Mouse (Mus musculus): ENCODE results near the gene Phlda1.

Gene Phlda1

DNA sequence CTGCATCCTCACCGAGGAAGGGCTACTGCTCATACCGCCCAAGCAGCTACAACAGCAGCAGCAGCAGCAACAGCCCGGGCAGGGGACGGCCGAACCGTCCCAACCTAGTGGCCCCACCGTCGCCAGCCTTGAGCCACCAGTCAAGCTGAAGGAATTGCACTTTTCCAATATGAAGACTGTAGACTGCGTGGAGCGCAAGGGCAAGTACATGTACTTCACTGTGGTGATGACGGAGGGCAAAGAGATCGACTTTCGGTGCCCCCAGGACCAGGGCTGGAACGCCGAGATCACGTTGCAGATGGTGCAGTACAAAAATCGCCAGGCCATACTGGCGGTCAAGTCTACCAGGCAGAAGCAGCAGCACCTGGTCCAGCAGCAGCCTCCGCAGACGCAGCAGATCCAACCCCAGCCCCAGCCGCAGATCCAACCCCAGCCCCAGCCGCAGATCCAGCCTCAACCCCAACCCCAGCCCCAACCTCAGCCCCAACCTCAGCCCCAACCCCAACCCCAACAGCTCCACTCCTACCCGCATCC lies 907 bp downstream of the Phlda1 start:
- DNase-seq, result no peak

DNA sequence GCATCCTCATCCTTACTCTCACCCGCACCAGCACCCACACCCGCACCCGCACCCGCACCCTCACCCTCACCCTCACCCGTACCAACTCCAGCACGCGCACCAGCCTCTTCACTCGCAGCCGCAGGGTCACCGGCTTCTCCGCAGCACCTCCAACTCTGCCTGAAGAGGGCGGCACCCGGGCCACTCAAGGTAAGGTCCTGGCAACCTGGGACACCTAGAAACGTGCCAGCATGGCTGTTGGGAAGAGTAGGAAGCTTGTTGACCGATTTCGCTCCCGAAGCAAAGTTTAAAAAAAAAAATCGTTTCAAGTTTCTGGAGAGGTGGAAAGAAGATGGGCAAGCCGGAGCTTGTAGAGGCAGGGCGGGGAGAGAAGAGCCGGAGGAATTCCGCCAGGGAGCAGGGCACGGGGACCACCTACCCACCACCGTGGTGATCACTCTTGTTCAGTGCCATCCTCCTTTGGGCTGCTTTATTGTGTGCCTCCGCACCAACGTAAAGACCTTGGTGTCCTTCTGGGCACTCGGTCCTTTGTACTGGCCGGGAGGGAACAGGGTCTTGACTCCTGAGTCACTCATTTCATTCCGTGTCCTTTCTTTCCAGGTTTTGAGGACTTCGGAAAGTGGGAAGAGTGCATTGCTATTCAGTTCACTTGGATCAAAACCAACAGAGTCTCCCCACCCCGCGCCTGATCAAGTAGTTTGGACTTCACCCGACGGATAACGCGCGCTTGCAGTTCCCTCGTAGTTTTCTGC lies 1.6 kb downstream of the Phlda1 start:
- DNase-seq, result peak; percentile 79

DNA sequence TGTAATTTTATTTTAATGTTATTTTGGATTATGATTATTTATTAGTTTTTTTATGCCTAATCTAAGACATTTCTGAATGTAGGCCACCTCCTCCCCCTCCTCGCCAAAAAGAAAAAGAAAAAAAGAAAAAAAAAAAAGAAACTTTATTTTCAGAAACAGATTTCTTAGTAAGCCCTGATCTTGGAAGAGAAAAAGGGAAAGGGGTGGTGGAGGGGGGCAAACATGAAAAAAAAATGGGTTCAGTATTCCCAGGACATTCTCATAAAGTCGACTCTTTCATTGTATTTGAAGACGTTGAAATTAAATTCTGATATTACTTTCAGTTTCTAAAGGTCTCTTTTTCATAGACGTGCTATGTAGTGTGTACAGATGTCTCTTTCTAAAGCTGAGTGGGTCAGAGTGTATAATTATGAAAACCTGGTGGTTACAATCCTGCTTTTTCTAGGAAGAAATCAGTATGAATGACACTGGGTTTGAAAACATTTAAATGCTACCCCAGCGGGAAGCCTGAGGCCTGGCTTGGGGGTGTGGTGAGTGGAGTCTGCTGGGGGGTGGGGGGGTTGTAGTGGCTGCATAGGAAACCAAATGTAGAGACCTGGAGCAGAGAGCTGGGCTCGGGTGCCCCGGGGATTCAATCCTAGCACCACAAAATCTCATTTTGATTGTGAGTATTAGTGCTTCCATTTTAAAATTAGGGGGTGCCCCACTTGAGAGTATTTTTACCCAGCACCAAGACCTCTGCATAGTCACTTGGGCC lies 2.4 kb downstream of the Phlda1 start:
- DNase-seq, result no peak

DNA sequence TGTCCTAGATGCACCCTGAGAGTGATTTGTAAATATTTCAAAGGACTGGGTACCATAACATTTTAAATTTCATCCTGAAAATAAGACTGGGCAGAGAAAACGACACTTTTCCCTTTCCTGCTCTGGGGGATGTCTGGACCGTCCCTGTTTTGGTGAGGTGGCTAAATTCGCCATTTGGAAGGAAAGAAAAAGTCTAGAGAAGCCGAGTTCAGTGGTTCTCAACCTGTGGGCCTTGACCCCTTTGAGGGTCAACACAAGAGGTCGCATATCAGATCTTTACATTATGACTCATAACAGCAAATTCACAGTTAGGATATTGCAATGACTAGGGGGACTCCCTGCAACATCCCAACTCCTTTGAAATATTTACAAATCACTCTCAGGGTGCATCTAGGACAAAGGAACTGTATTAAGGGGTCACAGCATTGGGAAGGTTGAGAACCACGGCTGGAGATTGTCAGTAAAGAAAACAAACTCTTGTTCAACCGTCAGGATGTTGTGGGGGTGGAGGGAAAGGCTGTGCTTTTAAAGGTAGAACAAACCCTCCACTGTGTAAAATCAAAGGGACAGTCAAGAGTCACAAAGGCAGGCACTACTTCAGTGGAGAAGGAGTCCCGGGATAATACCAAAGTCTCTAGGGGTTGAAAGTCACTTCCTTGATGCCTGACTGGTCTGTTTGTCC lies 3.2 kb downstream of the Phlda1 start:
- no peak for DNase-seq

DNA sequence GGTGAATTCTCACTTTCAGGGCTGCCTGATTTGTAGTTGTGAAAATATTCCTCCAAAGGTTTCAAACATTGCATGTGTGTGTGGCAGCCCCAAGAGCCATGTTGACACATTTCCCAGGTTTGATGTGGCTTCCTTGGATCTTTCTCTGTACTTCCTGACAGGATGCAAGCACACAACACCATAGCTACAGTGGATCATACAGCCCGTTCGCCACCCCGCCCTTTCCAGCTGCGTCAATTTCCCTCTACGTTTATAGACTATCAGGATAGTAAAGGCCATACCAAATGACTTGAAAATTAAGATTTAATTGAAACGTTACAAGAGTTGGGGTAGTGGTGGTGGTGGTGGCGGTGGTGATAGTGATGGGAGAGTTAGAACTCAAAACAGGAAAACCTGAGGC lies 3.9 kb downstream of the Phlda1 start:
- DNase-seq, result no peak

DNA sequence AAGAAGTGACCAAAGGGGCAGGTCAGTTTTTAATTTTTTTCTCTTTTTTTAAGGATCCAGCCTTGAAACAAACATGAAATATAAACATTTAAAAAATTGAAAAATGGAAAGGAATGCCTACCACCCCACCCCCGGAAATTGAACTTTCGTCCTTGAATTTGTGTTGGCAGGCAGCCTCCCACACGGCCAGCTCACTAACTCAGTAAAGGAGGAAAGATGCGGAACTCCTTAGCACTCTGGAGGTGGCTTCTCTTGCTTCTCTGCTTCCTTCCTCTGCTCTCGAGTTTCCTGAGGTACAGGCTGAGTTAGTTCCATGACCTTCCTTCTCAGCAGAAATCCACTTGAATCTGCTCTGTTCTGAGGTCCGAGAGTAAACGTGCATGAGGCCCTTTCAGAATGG lies 4.7 kb downstream of the Phlda1 start:
- no peak for DNase-seq

DNA sequence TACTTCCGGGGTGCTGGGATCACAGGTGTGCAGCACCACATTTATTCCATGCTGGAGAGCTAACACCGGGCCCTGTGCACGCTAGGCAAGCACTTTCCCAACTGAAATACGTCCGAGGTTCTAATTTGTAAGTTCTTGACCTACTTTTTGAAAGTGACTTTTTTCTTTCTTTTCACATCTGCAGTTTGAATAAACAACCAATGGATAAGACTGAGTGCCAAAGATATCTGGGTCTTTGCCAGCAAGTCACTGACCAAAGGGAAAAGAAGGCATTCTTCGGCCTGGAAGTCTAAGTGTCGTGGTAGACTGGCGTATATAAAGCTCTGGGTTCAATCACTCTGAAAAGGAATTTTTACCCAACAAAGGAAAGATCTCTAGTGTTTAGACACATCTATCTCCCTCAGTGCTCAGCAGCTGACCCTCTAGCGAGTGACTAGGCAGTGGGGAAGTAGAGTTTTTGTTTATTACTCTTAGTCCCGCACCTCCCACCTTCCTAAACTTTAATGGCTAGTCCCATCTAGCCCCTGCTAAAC lies 6.0 kb downstream of the Phlda1 start:
- DNase-seq, result peak; percentile 75

DNA sequence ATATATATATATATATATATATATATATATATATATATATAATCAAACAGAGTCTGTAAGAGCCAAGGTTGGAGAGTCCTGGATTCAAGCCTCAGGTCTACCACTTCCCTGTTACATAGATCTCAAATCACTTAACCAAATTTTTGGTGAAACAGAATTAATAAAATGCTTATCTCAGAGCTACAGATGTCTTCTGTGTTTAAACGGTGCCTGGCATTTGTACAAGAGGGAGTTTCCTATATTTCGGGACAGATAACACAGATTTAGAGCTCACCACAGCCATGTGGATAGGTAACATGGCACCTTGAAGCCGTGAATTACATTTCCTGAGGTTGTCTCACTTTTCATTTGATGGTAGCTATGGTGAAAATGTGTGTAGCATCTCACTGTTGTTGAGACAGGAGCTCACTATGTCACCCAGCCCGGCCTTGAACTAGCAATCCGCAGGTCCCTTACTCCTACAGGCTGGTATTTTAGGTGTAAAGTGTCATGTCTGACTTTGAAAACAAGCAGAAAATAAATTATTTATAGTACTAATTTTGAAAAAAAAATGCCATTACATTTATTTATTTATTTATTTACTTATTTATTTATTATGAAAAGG lies 8.3 kb downstream of the Phlda1 start:
- DNase-seq, result no peak

DNA sequence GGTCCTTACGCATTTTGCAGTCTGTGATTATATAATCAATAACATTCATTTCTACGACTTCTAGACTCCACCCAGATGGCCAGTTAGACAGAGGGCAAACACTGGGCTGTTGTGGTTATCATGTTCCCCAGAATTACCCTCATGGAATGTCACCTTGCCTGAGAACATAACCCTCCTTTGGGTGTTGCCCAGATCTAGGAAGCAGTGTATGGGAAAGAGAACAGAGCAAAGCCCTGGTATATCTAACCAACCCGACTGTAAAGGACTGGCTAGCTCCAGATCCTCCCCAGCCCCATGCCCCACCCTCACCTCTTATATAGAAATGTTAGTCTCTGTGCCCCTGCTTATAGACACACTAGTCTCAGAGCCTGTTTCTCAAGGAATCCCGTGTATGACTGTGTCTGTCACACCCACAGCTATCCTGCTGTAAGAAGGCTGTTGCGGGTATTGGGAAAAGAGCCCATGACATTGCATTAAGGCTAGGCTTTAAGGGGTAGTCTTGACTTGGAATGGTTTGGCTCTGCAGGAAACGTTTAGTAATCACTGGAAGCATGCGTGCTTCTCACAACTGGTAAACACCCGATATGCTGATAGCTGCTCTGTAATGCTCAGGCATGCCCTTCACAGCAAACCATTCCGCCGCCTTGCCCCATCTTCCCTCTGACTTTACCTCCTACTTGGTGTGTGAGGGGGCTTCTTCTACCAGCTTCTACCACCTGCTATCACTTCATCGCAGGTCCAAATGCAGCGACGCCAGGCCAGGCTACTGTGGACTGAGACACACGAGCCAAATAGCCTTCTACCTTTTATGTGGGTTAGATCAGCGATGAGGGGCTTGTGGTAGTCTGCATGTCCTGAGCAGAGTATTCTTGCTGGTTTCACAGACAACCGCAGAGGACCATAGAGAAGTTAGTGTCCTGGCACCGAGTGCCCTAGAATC lies 9.3 kb downstream of the Phlda1 start:
- DNase-seq, result no peak

DNA sequence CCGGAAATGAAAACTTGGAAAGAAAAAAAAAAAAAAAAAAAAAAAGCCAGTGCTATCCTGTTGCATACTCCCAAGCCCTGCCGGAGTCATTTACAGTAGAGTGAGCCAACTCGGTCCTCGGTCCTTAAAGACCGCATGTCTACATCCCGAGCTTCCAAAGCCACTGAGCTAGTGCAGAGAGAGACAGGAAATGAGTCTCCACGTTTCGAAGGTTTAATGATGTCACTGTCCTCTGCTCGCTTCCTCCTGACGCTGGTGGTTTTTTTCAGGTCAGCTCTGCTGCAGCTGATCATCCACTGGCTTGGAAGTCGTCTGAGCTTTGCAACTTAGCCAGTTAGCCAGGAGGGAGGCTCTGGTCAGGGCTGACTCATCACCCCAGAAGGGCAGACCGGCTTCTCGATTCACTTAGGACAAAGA lies 10.1 kb downstream of the Phlda1 start:
- DNase-seq, result peak; percentile 53

DNA sequence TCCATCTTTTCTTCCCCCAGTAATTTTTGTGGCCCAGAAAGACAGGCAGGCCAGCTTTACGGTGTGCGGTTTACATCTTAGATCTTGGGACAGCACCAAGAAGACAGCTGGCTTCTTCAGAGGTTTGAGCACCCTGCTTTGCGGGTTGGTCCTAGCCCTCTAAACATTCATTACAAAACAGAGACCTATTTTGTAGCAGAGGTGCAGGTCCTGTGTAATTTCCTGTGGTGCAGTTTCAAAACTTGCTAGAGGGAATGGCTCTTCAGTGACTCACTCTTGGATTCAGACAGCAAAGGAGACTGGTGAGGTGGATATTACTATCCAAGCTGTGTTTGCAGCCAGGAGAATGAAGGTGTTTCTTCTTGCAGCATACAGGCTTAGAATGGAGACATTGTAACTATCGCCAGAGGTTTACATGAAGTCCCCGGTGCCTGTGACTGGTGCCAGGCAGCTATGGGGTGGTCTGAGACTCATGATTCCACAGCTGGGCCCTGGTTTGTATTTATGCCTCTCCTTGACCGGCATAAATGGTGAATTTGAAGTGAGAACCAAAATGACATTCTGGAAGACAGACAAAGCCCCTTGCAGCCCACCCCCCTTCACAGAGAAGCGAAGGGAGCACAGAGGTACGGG lies 10.8 kb downstream of the Phlda1 start:
- no peak for DNase-seq

DNA sequence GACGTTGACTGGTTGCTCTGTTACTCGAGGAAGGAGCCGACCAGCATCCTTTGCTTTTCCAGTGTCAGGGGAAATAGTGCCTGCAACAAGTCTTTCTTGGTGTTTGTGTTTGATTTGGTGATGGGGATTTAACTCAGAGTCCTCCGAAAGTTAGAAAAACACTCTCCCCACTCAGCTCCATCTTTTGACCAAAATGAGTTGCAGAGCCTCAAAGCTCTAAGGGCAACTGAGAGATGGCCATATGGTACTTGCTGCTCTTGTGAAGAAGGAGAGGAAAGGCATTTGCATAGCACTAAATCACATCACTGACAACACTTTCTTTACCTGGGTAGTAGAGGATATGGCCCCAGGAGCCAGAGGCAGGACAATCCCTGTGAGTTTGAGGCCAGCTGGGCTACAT lies 12.3 kb downstream of the Phlda1 start:
- no peak for DNase-seq

DNA sequence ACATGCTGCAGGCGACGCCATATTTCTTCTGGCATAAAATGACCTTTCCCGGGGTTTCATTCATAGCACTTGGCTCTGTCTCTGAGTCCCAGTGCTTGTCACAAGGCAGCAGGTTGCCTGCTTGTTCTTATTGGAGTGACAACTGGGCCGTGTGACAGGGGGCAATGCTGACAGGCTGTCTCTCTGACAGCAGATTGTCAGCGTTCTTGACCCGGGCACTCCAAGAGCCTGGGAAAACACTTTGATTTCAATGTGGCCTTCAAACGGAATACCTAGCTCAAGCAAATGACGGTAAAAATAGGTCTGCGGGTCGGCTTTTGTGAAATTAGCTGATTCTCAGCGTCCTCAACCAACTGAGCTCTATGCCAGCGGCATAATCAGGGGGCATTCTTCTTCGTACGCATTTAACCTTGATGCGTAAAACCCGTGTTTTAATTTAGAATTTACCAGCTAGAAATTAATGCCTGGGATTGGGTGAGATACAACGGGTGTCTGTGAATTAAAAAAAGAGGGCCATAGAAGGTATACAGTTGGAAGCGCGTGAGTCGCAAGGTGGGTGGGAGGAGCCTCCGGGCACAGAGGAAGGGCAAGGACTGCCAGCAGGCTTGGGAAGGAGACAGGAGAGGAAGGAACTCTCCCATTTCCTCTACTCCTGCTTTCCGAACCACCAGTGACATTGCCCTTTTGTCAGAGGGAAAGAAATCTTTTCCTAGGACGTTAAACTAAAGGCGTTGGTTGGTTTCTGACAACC lies 13.7 kb downstream of the Phlda1 start:
- peak; percentile 34 for DNase-seq

DNA sequence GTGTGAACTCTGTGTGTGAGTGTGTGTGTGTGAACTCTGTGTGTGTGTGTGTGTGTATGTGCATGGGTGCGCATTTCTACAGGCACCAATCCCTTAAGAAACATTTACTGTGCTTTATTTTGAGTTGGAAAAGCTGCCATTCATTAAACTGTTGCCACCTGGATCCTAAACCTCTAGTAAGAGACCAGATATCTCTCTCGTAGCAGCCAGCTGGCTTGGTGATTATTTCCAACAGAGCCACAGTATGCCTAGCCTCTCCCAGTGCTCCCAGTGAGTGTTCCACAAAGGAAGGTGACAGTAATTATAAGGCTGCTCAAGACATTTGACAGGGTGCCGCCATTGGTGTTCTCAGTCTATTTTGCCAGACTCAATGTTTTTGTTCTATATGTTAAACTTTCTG lies 14.5 kb downstream of the Phlda1 start:
- no peak for DNase-seq

DNA sequence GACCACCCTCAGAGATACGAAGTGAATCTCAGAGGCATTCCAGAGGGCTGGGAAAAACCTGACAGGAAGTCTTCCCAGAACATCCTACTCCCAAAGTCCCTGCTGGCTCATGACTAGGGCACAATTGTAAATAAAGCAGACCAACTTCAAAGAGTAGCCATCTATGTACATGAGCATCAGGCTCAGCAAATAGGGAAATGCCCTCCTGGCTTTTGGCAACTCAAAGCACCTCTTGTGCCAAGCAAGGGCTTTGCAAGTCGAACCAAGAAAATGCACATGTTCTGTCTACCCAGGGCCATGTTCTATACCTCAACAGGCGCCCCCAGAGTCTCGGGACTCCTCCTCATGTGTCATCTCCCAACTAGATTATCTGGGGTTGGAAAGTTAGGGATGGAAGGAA lies 15.6 kb downstream of the Phlda1 start:
- no peak for DNase-seq

DNA sequence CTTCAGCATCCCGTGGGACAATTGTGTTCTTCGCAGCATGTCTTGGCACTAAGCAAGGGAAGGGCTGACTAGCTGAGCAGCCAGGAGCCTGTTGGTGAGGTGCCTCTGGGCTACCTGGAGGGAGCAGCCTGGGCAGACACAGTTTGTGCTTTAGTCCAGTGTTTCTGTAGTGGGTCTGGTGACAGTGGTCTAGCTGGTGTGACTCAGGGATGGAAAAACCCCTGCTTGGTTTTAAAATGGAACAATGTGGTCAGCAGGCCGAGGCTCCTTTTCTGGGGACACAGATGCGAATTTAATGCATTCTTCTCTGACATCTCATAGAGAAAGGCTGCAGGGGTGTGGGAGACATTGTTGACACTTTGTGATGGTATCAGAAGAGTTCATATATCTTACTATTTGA lies 16.1 kb downstream of the Phlda1 start:
- no peak for DNase-seq

DNA sequence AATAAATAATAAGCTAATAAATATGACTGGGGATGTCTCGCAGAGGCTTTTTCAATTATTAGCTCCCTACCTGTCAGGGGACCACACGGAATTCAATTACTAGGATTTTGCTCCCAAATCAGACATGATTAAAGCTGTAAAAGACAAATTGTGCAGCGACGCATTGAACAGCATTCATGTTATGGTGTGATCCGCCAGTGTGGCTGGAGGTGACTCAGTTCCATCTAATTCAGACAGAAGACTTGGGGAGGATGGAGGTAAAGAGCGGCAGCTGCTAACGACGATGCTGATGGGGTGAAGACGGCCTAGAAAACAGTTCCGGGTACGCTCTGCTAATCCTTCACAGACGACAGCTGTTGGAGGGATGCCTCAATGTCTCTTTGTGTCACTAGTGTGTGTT lies 17.8 kb downstream of the Phlda1 start:
- DNase-seq, result no peak

DNA sequence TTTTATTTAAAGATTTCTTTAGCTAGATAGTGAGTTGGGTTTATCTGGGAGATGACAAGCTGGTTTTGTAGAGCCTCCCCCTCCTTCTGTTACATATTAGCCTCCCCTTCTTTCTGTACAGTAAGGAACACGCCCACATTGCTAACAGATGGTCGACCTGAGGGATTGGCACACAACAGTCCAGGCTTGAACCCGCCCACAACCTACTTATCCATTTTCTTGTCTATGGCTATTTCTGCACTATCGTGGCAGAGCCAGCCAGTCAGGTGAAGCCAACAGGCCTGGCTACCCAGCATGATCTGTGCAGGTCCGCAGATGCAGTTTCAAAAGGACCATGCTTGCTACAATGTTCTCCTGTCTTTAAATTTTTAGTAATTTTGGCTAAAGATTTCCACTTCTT lies 21.0 kb downstream of the Phlda1 start:
- no peak for DNase-seq

DNA sequence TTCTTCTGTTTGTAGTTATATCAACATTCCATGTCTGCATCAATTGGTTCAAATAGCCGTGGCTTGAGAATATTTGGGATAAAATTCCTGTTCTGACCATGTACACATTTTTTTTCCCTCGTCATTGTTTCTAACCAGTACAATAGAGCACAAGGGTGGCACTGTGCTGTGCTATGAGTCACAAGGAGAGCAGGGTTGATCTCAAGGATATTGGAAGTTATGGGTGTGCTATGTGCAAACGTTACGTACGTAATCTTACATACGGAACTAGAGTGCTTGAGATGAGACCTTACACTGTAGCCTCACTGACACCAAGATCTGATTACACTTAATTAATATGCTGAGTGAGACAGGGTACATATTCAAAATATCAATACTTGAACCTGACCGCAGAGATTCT lies 21.5 kb downstream of the Phlda1 start:
- no peak for DNase-seq

DNA sequence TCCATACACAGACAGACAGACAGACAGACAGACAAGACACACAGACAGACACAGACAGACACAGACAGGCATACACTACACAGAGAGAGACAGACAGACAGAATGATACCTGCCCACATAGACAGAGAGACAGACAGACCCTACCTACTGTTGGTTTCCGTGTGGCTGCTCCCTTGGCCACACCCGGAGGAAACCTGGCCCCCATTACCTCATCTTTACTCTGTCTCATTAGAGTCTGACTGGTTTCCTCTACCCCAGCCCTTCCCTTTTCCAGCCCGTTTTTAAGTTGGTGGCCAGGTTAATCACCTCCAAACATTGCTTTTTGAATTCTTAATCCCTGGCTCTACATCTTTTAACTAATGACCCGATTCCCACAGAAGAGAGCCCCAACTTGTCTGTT lies 22.2 kb downstream of the Phlda1 start:
- DNase-seq, result no peak

DNA sequence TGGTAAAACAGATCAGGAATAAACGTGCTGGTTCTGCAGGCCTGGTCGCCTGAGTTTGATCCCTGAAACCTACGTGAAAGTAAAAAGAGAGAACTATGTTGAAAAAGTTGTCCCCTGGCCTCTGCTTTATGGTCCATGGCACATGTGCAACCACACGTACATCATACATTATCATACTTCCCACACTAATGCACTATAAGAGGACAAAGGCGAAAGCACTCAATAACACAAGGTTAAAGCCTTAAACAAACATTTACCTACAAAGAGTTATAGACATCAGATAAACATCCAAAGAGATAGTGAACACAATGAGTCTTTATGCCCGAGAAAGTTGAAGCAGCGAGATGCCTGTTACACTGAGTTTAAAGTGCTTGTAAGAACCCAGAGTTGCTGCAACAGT lies 24.3 kb downstream of the Phlda1 start:
- DNase-seq, result no peak
